Mouse (Mus musculus) v-Abl transformed pro-B cells (cell line): ENCODE data around the gene 1700025G04Rik.

Source experiments
- in situ Hi-C, 2 experiments: fragments of 400-800 bp; cut with MboI; formaldehyde crosslinking; loops; one replicate each; pipeline ENCODE4 v1.15.1; 2025; ENCODE audit not compliant: unreplicated experiment in 2 of 2

1700025G04Rik gene

DNA sequence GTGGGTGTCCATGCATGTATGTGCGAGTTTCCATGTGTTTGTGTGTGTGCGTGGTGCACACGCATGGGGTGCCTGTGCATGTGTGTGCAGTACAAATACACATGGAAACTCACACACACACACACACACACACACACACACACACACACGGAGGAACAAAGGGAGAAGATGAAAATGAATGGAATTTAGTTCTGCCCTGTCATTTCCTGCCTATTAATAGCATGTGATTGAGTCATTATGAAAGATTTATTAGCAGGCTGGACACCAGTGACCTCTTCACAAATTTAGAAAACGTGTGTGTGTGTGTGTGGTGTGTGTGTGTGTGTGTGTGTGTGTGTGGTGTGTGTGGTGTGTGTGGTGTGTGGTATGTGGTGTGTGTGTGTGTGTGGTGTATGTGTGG lies 217.0 kb downstream of the 1700025G04Rik start:
- in situ Hi-C loops: no loop called here

DNA sequence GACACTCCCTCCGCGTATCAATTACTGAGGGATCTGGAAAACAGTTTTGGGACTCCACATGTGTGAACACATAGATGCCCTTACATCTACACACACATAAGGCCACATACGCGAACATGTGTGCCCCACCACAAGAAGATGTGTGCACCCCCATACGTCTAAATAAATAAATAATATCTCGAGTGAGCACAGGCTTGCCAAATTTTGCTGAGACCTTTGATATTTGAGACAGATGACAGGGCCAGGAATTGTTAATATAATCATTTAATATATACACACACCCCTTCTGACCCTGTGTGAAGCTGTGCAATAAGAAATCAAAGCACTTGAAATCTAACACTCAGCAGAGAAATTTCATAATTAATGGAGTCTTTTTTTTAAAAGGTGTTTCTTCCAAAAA lies 225.6 kb downstream of the 1700025G04Rik start:
- in situ Hi-C loops: no loop called here

DNA sequence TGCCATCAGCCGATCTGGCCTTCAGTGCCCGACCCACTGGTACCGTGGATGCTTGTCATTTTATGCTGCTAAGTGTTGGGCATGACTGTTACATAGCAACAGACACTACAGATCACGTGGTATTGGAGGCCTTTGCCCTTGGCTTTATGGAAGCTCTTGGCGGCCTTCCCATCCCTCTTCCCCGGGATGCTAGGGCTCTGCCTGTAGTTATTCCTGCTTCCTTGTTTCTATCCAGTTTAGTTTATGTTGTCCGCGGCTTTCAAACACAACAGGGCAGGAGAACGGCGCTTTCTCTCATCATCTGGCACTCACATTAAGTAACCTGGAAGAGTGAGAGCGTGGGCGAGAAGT lies 226.2 kb downstream of the 1700025G04Rik start:
- in situ Hi-C loops: no loop called here

DNA sequence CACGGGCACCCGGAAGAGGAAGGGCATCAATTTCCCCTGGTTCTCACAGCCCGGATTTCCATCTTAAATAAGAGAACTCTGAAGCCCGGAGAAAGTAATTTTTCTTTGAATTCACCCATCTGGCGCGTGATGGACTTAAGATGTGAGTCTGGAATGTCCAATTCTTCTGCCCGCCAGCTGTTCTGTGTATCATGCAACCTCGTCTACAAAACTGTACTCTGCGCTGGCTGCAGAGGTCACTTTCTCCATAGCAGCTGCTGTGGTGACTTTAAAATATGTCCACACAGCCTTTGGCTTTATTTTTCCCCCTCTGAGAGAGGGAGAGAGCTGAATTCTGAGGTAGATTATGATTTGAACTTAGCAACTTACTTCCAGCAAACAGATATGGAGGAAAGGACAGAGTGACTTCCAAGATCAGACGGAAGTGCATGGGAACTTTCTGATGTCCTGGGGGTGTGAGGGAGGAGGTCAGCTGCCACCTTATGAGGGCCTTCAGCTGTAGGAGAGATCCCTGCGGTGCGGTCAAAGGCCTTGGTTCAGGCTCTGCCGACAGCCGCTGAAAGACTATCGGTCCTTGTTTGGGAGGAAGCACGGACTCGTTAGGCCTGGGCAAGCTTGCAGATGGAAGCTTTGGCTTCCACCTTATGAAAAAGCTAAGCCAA lies 226.7 kb downstream of the 1700025G04Rik start:
- in situ Hi-C loops: no loop called here

DNA sequence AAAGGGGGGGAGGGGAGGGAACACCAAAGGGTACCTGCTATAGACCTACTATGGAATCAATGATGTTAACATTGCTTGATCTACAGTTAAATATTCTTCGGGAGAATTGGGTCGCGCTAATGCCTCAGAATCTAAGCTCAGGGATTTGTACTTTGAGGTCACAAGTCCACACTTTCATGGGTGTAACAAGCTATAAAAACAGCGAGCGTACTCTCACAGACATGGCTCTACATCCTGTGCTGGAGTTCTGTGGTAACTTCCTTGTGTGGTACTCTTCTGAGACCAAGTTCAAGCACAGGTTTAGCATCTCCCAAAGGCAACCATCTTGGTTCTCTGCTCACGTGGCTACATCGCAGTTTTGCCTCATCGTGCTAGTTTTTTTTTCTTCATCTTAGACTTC lies 227.8 kb downstream of the 1700025G04Rik start:
- in situ Hi-C loops: no loop called here

DNA sequence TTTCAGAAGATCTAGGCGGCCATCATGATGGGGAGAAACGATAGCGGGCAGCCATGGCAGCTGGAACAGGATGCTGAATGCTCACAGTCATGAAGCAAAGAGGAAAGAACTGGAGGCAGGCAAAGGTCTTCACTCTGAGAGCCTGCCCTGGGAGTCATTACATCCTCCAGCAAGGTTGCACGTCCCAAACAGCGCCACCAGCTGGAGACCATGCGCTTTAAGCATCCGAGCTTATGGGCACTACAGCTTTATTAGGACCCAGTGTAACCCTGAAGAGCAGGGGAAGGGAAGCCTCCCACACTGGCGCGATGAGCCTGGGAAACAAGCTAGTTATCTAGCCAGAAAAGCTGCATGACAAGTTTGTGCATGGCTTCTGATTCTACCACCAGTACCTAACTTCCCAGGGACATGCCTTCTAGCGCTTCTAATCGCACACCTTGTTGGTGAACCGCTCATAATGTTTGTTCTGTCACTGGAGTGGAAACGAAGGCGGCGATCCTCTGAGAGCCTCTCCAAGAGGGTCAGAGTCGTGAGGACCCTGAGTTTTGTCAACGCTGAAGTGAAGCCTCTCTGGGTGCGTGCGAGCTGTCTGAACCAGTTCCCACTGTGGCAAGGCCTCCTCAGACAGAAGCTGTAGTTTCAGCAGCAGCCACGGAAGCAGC lies 228.5 kb downstream of the 1700025G04Rik start:
- in situ Hi-C loops: no loop called here

DNA sequence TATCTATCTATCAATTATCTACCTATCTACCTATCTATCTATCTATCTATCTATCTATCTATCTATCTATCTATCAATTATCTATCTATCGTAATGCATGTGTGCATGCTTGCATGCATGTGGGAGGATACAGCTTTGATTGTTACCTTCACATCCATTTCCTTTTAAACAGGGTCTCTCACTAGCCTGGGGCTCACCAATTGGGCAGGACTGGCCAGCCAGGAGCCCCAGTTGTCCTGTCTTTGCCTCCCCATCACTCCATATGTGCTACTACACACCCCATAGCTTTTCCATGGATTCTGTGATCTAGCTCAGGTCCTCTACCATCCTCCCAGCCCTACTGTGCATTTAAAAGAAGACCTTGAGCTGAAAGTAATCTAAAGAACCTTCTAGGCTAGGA lies 231.5 kb downstream of the 1700025G04Rik start:
- in situ Hi-C loops: no loop called here

DNA sequence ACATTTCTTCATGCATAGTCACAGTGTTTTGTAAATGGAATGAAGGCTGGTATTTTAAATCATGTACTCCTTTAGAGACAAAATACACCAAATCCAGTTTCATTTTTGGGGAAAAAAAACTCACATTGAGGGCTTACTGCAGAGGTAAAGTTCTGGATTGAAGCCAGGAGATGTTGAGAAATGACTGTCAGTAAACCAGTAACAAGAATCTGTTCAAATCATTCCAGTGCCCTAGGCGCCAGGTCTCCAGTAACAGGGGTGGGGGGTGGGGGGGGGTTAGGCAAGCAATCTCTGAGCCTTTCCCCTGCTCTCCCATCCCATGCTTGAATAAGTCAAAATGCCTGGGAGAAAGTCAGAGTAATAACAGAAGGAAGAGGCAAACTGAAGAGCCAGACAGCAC lies 234.4 kb downstream of the 1700025G04Rik start:
- in situ Hi-C loops: no loop called here

DNA sequence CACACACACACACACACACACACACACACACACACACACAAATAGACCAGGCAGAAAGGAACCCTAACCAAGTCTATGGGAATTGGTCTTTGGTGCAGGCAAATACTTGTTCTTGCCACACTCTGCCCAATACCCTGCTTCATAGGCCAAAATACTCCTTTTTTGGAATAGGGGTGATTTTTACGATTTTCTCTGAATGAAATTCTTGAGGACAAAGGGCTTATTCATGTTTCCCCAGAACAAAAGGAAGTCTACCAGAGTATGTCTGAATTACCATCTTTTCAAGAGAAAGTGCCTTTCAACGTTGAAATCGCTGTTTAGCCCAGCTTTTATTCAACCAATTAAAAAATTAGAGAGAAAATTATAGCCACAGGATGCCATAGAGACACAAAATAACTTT lies 237.9 kb downstream of the 1700025G04Rik start:
- in situ Hi-C loops: no loop called here

DNA sequence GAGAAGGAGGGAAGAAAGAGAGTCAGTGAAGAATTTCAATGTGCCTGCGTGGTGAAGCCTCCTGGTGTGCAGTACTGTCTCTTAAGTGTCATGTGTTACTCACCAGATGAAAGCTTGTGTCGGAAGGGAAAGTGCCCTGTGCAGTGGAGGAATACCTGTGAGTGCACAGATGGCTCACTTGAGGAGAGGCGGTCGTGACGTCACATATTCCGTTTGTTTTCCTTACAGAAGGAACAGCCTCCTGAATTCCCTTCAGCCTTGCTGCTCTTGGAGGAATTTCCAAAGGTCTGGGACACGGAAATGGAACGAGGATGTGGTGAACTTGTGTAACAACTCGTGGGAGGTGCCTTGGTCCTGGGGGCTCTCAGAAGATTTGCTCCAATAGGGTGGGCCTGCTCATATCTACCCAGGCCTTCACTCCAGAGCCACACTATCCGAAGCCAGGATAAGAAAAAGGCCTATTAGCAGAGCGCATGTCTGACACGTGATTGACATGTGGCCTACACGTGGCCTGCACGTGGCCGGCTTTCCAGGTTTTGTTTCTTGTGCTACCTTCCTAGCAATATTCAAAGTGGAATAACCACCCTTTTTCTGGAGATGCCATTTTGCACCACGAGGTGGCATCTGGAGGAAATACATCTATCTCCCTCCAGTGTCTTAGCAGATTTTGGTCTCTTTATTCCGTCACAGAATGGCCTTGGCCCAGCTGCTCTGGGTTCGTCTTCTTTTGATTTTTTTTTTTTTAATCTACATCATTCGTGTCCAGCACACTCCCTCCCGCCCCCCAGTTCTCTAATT lies 238.7 kb downstream of the 1700025G04Rik start:
- in situ Hi-C loops: no loop called here

DNA sequence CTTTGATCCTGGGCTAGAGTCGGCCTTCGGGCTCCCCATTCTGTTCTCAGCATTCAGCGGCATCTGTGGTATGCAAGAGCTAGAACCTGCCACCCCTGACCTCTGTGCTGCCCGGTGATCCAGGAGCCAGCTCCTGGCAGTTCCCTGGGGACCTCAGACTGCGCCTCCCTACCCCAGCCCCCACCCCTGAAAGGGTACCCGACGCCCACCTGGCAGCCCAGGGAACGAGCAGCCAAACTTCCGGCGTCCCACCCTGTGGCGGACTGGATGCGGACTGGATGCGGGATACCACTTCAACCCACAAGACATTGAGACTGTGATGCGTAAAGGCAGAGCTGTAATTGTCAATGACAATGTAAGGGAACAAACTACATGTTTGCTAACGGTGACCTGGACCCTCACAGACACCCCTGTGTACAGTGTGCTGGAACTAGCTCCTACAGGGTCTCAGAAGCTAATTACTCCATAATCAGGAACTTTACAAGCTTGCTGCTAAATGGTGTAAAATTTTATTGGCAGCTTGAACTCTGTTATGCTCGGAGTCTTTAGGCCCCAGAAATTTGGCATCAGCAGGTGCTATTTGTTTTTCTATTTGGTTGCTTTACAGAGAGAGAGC lies 239.8 kb downstream of the 1700025G04Rik start:
- in situ Hi-C loops: loop anchor here in 1 of 2 experiments (25.0 kb wide), 1 partner anchor 1087 kb away; no protein-coding TSS in a partner anchor

DNA sequence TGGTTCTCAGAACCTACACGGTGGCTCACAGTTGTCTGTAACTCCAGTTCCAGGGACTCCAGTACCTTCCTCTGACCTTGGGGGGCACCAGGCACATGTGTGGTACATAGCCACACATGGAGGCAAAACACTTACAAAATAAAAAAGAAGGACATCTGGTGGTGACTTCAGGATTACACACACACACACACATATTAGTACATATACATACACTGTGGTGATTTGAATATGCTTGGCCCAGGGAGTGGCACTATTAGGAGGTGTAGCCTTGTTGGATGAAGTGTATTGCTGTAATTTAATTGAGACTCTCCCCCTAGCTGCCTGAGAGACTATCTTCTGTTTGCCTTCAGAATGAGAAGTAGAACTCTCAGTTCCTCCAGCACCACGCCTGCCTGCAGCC lies 241.6 kb downstream of the 1700025G04Rik start:
- in situ Hi-C loops: loop anchor here in 1 of 2 experiments (25.0 kb wide), 1 partner anchor 1089 kb away; no protein-coding TSS in a partner anchor

DNA sequence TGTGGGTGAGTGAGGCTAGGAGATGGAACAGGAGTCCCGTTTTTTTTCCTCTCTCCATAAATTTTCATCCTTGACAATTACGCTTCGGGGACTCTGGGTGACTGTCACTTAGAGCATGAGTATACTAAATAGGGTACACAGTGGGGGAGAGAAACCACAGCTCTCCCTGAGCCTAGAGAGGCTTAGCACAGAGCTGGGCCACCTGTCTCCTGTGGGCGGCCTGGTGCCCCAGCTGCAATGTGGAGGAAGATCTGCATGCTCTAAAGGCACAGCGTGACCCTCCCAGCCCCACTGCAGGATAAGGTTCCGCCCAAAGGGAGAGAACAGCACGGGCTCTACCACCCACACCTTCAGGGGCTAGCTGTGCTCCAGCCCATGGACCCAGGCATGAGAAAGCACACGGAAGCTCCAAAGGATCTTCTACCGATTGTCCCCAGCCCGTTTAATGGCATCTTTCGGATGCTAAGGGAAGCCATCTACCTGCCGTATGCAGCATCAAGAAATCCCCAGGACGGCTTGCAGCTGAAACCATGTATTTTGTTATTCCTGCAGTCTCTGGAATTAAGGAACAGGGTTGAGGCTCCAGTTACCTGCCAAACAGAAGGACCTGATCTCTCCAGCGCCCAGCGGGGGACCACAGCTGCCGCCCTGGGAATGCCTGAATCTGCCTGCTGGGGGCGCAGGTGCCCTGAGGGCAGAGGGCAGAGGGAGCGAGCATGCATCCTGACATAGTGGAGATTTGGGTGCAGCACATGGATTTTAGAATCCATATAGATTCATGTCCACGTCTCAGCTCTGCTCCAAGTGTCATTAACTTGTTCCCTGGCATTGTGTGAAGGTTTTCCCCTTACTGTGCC lies 243.8 kb downstream of the 1700025G04Rik start:
- in situ Hi-C loops: loop anchor here in 1 of 2 experiments (25.0 kb wide), 1 partner anchor 1091 kb away; no protein-coding TSS in a partner anchor

DNA sequence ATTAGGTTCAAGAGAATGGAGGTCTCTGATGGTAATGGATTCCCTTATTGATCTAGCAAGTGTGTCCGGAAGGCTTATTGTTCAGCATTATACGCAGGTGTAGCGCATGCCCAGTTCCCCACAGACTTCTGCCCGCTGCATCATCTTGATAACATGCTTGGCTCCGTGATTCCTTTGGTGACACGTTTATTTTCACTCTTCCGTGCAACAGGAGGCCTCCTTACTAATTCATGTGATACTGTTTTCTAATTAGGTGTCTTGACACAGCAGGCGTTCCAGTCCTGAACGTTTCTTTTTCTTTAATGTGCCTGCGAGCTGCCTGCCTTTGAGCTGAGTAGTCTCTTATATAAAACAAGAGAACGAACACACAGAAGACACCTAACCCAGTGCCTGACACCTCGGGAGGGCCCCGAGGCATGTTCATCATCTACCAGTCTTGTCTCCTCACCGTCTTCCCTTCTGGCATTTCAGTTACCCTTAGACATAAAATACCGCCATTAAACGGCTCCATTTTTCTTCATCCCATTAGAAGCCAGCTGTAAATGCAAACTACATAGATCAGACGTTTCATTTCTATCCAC lies 244.6 kb downstream of the 1700025G04Rik start:
- in situ Hi-C loops: loop anchor here in 1 of 2 experiments (25.0 kb wide), 1 partner anchor 1092 kb away; no protein-coding TSS in a partner anchor

DNA sequence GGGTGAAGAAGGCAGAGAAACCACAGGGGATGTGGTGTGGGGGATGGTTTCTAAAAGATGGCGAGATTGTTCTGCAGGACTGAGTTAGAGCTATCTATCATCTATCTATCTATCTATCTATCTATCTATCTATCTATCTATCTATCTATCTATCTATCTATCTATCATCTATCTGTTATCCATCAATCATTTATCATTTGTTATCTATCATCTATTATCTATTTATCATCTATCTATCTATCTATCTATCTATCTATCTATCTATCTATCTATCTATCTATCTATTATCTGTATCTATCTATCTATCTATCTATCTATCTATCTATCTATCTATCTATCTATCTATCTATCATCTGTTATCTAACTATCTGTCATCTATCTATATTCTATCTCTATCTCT lies 249.6 kb downstream of the 1700025G04Rik start:
- in situ Hi-C loops: loop anchor here in 1 of 2 experiments (25.0 kb wide), 1 partner anchor 1097 kb away; no protein-coding TSS in a partner anchor

DNA sequence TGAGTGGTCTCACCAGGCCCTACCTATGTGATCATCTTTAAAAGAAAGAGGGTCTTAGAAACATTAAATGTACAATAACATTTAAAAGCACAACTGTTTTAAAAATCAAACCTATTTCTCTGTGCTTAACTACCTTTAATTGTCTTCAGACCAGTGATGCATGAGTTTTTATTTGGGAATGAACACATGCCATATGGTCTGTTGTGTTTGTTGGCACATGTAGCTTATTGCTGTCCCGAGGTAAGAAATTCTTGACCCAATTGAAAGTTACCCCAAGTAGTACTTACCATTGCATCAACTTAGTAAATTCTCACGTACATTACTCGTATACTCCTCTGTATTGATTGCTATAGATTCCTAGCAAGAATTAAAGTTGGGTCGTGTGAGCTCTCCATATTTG lies 254.7 kb downstream of the 1700025G04Rik start:
- in situ Hi-C loops: loop anchor here in 1 of 2 experiments (25.0 kb wide), 1 partner anchor 1102 kb away; no protein-coding TSS in a partner anchor

DNA sequence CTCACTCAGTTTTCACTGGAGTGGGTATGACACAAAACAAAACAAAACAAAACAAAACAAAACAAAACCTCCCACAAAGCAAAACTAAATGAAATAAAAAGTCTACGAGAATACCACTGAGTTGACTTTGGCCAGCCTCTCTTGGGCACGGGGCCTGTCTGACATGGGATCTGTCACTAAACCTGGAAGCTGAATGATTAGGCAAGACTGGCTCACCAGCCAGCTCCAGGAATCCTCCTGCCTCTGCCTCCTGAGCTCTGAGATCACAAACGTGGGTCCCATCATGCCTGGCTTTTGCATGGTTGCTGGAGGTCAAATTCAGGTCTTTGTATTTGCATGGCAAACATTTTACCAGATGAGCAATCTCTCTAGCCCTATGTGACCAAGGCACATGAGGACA lies 258.1 kb downstream of the 1700025G04Rik start:
- in situ Hi-C loops: loop anchor here in 1 of 2 experiments (25.0 kb wide), 1 partner anchor 1106 kb away; no protein-coding TSS in a partner anchor

DNA sequence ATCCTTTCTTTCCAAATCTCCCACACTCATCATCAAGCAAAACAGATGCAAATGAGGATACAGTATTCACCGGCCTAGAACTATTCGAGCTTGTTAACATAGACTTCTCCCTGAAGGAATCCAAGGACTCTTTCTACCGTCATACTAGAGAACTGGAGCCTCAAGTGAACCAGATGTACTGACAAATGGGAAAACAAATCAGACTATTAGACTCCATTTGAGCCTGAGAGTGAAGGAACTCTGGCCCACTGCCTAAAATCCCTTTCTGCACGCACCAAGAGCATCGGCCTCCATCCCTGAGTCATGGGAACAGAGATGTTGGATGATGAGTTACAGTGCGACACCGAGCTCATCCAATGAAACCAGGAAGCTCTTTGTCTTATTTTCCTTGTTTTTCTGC lies 264.9 kb downstream of the 1700025G04Rik start:
- in situ Hi-C loops: loop anchor here (10.0 to 25.0 kb wide), 3 partner anchors 460 to 1112 kb away; no protein-coding TSS in a partner anchor

DNA sequence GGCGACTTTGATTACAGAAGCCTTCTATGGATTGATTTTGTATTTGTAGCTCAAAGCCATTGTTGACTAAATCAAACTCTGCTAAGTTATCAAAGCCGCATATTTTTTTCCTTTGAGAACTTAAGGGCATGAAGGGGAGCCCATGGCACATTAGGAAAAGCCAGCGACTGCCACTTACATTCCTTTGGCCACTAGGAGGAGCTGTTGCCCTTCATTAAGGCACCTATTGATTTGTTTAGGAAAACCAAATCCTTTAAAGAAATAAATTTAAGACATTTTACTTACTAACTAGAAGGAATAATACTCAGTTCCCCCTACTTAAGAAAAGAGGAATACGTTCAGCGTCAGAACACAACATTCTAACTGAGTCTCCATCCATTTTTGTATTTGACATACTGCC lies 269.5 kb downstream of the 1700025G04Rik start:
- in situ Hi-C loops: loop anchor here (5.0 to 25.0 kb wide), 9 partner anchors 258 to 917 kb away; partner anchors contain the start of gene Fam129a (in 1 of the 2)
